Mouse (Mus musculus) spleen, postnatal 14 days (tissue): ENCODE data around the gene Cdc42ep5.

Experiments
- DNase-seq, 2 experiments: peaks; one replicate each; pipeline ENCODE4 v3.0.0; 2021 to 2022; ENCODE audit warnings: low spot score in 2 of 2

The Cdc42ep5 gene

DNA sequence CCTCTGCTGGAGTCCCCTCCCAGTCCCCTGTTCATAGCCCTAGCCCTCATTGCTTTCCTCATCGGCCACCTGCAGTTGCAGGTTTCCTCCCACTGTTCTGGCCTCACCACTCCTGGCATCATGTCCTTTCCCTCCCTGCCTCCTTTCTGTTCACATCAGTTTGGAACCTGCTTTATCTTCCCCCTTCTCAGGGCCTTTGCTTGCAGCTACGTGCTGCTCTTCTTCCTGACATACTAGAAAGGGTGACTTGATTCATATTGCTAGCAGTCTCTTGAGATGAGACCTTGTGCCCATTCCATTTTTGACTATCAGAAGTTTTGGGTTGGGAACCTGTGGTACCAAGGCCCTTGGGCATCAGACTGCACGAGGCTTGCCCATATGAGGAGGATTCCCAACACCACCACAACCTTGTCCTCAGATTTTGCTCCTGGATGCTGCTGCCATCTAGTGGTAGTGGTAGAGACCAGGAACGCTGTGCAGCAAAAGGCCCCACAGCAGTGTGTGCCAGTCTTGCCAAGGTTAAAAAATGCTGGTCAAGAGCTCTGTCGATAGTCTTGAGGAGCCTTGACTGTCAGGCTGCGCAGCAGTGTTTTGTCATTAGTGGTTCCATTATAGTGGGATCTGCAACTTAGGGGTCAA is 19.0 kb downstream of the Cdc42ep5 start:
- peak in 1 of 2 experiments; percentile 52 for DNase-seq

DNA sequence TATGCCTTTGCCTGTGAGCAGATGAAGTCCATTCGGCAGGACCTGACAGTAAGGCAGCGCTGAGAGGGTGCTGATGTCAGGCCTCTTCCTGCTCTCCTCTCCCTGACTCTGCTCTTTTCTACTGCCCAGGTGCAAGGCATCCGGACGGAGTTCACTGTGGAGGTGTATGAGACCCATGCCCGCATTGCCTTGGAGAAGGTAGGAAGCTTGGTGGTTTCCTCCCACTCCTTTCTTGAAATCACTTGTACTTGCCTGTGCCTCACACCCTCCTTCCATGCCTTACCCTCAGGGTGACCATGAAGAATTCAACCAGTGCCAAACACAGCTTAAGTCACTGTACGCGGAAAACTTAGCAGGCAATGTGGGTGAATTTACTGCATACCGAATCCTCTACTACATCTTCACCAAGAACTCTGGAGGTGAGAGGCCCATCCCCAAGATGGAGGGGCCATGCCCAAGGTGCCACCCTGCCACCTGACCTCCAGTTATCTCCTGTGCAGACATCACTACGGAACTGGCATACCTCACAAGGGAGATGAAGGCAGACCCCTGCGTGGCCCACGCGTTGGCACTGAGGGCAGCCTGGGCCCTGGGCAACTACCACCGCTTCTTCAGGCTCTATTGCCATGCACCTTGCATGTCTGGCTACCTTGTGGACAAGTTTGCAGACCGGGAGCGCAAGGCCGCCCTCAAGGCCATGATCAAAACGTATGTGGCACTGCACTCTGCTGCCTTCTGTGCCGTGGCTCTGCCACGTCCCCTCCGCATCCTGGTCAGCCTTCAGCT is 19.7 kb downstream of the Cdc42ep5 start:
- no peak for DNase-seq

DNA sequence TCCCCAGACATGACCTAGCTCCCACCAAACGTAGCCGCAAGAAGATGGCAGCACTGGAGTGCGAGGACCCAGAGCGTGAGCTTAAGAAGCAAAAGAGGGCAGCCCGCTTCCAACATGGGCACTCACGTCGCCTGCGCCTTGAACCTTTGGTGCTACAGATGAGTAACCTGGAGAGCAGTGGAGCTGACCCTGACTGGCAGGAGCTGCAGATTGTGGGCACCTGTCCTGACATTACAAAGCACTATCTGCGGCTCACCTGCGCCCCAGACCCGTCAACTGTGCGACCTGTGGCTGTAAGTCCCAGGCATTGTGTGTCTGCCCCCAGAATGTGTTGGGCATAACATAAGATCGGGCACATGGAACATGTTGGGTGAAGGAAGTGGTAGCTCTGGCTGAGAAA is 20.6 kb downstream of the Cdc42ep5 start:
- DNase-seq: no peak

DNA sequence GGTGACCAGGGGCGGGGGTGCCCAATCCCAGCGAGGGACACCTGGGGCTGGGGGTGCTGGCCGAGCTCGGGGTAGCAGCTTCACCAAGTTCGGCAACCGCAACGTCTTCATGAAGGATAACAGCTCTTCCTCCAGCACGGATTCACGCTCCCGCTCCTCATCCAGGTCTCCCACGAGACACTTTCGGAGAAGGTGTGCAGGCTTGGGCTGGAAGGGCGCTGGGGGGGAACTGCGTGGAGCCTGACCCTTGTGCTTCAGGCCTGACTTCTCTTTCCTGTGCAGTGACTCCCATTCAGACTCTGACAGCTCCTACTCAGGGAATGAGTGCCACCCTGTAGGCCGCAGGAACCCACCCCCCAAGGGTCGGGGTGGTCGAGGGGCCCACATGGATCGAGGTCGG is 21.2 kb downstream of the Cdc42ep5 start:
- DNase-seq: no peak

DNA sequence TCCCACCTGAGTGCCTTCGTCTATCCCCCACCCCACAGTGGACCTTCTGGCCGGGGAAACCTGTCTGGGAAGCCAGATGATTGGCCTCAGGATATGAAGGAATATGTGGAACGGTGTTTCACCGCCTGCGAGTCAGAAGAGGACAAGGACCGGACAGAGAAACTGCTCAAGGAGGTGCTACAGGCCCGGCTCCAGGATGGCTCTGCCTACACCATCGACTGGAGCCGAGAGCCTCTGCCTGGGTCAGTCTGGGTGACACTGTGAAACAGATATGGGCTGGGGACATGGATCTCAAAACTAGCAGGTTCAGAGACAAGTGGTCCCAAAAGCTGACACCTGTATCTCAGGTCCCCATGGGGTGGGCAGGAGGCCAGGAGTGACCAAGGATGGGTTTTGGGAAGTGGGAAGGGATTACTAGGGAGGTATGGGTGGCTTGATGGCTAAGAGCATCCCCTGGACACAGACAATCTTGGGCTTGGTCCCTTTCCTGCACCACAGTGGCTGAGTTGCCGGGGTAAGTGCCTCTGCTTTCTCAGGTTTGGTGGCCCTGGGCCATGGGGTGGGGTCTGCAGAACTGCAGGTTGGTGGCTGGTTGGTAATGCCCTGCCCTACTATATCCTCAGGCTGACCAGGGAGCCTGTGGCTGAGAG is 21.7 kb downstream of the Cdc42ep5 start:
- DNase-seq: no peak

DNA sequence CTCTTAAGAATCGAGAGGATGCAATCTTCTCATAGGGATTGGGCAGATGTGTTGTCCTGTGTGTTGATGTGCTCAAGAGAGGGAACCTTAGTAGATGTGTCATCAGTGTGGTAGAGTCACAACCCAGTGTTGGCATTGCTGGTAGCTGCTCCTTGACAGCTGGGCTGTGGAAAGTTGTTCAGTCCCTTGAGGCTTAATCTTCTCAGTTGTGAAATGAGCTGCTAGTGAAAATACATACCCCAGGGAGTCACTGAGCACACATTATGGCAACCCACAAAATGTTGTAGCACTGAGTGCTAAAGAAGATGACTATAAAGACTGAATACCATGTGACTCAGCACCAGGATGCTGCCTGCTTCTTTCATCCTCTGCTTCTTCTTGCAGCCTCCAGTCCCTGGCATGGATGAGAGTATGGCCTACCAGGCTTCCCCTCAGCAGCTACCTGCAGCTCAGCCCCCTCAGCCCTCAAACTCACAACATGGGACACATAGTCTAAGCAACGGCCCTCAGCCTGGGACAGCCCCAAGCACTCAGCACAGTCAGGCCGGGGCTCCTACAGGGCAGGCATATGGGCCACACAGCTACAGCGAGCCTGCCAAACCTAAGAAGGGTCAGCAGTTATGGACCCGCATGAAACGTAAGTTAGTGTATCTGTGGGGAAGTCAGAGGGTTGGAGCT is 22.9 kb downstream of the Cdc42ep5 start:
- DNase-seq: no peak

DNA sequence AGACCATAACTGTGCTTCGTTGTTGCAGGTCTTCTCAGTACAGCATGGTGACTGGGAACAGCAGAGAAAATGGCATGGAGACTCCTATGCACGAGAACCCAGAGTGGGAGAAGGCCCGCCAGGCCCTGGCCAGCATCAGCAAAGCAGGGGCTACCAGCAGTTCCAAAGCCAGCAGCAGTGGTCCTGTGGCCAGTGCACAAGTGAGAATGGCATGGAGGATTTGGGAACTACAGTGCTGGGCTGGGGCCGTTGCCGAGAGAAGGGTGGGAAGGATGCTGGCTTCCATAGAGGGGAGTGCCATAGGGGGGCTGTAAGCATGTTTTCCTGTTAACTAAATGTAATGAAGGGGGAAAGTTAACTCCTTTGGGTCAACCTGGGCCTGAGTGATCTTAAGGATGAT is 25.3 kb downstream of the Cdc42ep5 start:
- no peak for DNase-seq

DNA sequence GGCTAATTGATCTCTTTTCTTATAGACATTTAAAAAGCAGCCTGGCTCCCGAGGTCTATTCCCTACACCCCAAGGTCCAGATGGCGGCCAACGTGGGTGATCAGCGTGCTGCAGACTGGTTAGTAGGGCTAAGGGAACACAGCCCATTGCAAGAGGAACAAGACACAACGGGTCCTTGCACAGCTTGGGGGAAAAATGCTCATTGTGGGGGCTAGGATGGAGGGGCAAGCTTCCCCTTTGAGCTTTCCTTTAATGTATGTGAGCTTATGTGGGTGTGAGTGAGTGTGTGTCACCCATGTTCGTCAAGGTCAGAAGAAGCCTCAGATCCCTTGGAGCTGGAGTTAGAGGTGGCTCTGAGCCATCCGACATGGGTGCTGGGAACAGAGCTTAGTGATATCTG is 26.0 kb downstream of the Cdc42ep5 start:
- DNase-seq: no peak

DNA sequence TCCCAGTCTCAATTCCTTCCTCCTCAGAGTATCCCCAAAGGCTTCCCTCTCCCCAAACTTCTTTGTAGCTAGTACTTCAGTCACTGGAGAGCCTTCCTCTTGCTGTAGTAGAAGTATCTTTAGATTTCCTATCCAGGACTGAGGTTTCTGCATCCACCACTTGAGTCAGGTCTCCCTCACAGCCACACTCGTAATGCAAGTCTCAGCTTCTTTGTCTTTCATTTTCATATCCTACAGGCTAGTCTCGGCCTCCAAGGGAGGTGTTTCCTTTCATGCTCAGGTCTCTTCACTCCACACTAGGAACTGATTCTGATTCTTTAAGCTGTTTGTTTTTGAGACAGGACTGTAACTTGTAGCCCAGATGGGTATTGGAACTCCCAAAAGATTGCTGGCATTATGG is 26.5 kb downstream of the Cdc42ep5 start:
- DNase-seq: no peak

DNA sequence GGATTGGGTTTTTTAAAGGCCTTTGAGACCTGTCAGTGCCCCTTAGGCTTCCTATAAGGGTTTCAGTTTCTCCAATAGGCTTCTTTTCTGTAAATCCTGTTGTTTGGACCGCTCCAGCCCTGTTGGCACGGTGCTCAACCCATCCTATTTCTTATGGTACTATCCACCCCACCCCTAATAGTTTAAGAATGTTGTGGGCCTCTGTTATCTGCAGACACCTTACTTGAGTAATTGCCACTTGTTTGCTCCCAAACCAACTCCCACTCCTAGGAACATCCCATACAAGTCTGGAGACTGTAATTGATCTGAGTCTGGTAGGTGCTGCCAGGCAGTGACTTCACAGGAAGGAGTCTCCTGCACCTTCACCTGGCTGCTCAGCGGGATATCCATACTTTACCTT is 26.9 kb downstream of the Cdc42ep5 start:
- DNase-seq: no peak

DNA sequence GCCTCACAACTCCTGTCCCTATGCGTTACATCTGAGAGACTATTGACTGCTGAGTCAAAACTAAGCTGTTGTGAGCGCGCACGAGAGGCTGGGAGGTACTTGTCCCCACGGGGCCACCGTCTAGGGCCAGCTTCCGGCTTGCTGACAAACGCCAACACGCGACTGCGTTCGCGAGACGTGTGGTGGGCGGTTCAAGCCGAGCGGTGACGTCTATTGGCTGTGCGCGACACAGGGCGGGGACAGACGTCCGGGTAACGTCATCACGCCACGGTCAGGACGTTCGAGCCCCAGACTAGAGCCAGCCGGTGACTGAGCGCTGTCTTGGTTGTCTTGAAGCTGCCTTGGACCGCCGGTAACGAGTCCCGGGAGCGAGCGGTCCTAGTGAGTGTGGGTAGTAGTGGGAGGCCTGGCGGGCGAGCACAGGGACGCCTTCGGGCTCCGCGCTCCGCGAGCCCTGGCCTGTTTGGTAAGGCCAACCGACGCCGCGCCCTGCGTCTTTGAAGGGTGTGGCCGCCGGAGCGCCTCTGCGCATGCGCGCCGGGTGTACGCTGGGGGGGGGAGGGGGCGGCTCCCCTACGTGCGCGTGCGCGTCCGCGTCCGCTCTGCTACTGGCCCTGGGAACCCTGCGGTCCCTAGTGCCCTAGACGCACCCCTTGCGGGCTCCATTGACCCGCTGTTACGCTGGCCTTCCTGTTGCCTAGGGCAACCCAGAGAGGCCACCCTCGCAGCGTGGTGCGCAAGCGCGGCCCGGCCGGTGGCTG is 27.7 kb downstream of the Cdc42ep5 start, which contains the start of gene Leng8:
Gene Leng8, plus strand, starts transcription at position 269 of the 761 bp plus-strand sequence.
- peak; percentile 97 to 98 for DNase-seq

DNA sequence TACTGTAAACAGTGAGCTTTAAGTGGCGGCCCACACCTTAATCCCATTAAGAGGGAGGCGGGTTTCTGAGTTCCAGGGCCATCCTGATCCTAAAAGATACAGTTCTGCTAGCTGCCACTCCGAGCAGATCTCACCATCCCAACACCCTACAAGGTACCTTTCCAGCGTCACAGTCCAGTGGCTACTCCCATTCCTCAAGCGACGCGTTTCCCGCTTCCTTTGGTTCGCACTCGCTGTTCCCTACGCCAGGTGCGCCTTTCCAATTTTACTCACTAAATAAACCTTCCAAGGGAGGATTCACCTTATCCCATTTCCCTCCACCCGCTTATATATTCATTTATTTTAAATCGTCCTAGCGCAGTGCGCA is 28.3 kb downstream of the Cdc42ep5 start:
- no peak for DNase-seq

DNA sequence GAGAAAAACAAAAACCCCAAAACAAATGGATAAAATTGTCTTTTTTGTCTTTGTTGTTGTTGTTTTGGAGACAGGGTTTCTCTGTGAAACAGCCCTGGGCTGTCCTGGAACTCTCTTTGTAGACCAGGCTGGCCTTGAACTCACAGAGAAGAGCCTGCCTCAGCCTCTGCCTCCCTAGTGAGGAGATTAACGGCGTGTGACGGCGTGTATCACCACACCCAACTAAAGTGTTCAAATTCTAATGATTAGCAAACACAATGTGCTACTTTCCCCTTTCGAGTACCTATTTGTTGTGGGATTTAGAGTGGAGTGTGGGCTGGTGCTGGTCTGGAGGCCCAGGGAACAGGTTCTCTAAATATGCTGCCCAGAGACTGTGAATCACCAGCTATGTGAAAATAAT is 29.7 kb downstream of the Cdc42ep5 start:
- no peak for DNase-seq

DNA sequence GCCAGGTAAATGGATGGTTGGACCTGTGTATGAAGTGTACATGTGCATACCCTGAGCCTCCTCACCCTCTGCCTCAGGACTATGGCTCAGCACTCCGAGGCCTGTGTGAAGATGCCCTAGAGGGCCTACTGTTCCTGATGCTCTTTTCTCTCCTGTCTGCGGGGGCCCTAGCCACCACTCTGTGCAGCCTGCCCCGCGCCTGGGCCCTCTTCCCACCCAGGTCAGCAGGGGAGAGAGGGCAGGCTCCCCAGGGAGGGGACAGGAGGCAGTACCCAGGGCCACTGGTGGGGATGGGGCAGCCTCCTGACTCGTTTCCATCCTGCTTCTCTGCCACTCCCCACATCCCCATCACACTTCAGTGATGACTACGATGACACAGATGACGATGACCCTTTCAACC is 31.7 kb downstream of the Cdc42ep5 start:
- no peak for DNase-seq

DNA sequence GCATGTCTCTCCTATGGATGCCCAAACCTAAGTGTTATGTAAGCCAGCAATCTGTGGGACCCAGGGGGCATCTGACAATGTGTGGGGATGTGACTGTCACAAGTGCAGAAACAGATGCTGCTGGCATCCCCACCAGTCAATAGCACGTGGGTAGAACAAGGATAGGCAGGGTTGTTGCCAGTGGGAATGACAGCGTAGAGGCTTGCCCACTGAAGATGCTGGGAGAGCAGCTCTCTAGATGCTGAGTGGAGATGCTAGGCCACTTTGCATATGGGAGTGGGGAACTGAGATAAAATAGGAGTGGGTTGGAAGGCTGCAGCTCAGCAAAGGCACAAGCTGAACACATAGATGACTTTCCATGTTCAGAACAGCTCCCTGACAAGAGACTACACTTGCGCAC is 32.1 kb downstream of the Cdc42ep5 start:
- DNase-seq: no peak

DNA sequence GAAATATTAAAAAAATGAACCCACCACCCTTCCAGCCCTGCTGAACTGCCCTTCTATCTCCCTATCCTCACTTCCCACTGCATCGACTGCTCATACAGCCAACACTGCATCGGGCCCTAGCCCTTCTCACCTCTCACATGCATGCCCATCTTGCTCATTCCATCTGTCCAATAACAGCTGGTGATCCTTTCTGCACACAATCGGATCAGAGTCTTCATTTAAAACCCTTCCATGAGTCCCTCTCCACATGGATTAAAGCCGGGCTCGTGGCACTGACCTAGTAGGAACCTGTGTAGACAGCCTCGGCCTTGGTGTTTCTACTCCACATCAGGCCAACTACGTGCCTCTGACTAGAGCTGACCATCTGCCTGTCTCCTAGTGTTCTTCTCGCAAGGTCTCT is 32.7 kb downstream of the Cdc42ep5 start:
- DNase-seq: no peak

DNA sequence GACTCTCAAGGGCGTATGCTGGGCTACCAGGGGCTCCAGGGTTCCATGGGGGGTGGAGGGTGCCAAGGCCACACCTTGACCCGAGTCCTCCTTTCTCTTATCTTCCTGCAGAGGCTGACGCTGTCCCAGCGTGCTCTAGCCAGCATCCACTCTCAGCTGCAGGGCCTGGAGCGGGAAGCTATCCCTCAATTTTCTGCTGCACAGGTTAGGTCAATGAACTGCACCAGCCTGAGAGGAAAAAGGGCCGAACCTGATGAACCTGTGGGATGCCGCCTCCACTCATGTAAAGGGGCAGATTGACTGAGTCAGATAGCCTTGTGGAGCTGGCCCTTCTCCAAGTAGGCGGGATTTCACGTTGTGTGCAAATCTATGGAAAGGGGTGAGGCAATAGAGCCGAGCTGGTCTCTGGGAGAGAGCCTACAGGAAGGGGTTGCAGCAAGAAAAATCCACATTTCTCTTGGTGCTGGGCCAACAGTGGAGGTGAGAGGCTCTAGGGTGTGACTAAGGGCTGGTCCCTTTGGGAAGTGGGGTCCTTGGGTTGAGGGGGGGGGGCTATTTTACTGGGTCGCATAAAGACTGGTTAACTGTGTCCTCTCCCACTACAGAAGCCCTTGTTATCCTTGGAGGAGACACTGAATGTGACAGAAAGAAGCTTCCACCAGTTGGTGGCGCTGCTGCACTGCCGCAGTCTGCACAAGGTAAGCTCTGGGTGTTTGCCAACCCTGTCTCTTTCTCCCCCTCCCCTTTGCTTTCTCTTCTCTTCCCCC is 33.8 kb downstream of the Cdc42ep5 start:
- peak; percentile 56 to 79 for DNase-seq

DNA sequence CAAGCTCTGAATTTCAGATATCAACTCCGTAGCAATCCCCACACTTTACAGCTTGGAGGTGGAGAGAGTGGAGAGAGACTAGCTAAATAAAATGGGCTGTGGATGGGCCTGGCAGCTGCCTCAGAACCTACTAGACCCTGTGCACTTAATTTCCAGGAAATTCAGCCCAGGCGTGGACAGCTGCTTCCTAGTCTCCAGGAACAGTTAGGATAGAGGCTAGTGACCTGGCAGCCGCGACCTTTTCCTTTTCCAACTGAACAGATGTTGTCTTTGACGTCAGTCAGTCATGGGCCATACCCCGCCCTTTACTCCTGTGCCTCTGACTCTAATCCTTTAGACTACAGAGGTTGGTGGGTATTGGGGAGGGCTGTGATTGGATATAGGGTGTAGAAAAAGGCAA is 35.8 kb downstream of the Cdc42ep5 start:
- DNase-seq: no peak

DNA sequence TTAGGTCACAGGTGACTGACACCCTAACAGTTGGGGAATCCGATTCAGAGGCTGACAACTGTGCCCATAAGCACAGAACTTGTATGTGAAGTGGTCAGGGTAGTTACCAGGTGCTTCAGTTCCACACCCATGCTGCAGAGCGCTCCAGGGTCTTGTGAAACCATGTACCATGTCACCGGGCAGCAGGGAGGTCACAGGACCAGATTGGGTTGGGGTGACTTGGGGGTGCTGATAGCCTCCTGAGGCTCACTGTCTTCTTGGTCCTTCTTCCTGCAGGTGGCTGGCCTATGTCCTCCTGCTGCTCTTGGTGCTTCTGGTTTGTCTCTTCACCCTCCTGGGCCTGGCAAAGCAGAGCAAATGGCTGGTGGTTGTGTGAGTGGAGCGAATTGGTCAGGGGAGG is 36.8 kb downstream of the Cdc42ep5 start:
- no peak for DNase-seq

DNA sequence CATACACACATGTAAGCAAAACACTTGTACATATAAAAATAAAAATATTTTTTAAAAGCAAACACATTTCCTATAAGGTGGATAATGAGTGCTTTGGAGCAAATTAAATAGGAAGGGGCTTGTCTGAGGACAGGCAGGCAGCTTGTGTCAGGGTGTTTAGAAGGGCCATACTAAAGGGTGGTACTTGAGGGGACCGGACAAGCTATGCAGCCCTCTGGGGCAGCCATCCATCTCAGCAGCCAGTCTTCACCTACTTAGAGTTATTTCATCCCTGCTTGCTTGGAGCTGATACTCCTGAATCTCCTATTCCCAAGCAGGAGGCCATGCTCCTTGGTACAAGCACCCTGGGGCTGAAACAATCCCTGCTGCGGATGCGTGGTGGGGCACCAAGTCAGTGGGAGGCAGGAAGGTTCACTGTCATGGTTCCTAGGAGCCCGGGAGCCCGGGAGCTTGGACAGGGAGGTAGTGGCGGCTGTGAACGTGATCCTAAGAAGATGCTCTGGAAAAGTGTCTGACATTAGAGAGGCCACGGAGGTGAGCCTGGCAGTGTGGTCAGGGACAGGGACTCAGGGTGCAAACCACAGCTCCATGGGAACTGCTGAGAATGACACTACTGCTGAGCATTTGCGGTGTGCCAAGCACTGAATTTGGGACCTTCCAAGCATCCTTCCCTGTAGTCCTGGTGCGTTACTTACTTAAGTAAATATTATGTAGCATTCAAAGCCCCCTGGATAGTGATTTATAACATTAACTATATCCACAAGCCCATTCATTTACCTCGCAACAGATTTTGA is 37.5 kb downstream of the Cdc42ep5 start:
- DNase-seq: no peak
